Mouse (Mus musculus) spleen, adult 2 months (tissue): ENCODE results near the gene Pcf11. TPM values are rescaled to one million over a fixed set of nuclear protein-coding genes. Genes with fewer than 3 reads are reported as not detected.

Experiments
- DNase-seq, 2 experiments: peaks; one replicate each; pipeline versions ENCODE4 v3.0.0 to v3.0.0-alpha.2; 2012 to 2021; ENCODE audit warnings: low spot score in 2 of 2, low read depth in 1 of 2
- H3K27ac ChIP-seq: fragments of 200-500 bp; 2 replicates; pipeline ENCODE4 v1.5.1; 2012; ENCODE audit warnings: low read length, inconsistent platforms; ENCODE audit not compliant: insufficient read depth
- H3K27me3 ChIP-seq: fragments of 200-500 bp; 2 replicates; pipeline ENCODE4 v1.6.1; 2012; ENCODE audit warnings: mild to moderate bottlenecking, moderate library complexity, low read length, inconsistent platforms; ENCODE audit not compliant: control insufficient read depth, insufficient read depth
- H3K36me3 ChIP-seq: fragments of 200-500 bp; 2 replicates; pipeline ENCODE4 v1.6.1; 2012; ENCODE audit warnings: mild to moderate bottlenecking, low read length, inconsistent platforms; ENCODE audit not compliant: control insufficient read depth, insufficient read depth
- H3K4me1 ChIP-seq: fragments of 200-500 bp; 2 replicates; pipeline ENCODE4 v1.6.1; 2011; ENCODE audit warnings: inconsistent platforms; ENCODE audit not compliant: control insufficient read depth, insufficient read depth, insufficient read length
- H3K4me3 ChIP-seq: fragments of 200-500 bp; 2 replicates; pipeline ENCODE4 v1.5.1; 2011; ENCODE audit warnings: mild to moderate bottlenecking, inconsistent platforms; ENCODE audit not compliant: insufficient read depth, insufficient read length; ENCODE audit errors: extremely low read depth
- CTCF ChIP-seq: fragments of 200-500 bp; IDR thresholded peaks from 2 replicates; pipeline ENCODE4 v1.5.1; 2011; ENCODE audit warnings: mild to moderate bottlenecking, inconsistent platforms; ENCODE audit not compliant: insufficient read depth, insufficient read length, insufficient replicate concordance; ENCODE audit errors: extremely low read depth
- POLR2A ChIP-seq: fragments of 200-500 bp; IDR thresholded peaks from 2 replicates; pipeline ENCODE4 v1.6.1; 2011; ENCODE audit warnings: low read depth, low read length, inconsistent platforms
- WGBS: fragments of 180-500 bp; shearing (Covaris S2); methylation state at CpG from one replicate; pipeline ENCODE4 v1.1.7; 2018; 5-methylcytosine and 5-hydroxymethylcytosine counted together
- polyA plus RNA-seq: library from polyadenylated mRNA; depleted of rRNA; stranded (reverse); fragments of >200 nt; gene quantifications from 2 replicates; pipeline ENCODE4 v1.2.3, GENCODE M21; 2012; rRNA removed

Gene Pcf11
- polyA plus RNA-seq, 1 experiment: 18.0 TPM

- H3K27me3 ChIP-seq: no peaks in the 10 kb centered on the region
- no peaks in the 10 kb centered on the region for H3K4me1 ChIP-seq
- H3K4me3 ChIP-seq: no peak overlapping the region
- no peak for DNase-seq
- H3K27ac ChIP-seq: no peak overlapping the region
- TF ChIP-seq CTCF (no peak), POLR2A (no peak)
- 86% methylated on average over 7 of the region's 7 CpGs for WGBS
- H3K36me3 ChIP-seq: no peaks in the 10 kb centered on the region
Observed at GRCm38 (mm10) chr7:92604961-92605360, 64.8 kb downstream of the Pcf11 start.

Other genes with a start within 250 kb of the Pcf11 start
- 1.4 TPM in 2 replicates for gene Ccdc90b, start 108.8 kb downstream of the Pcf11 start, polyA plus RNA-seq
- 0.08 and 0.22 TPM in 2 replicates for gene Ankrd42, start 32.8 kb downstream of the Pcf11 start, polyA plus RNA-seq
- 3.9 and 4.2 TPM in 2 replicates for gene Rab30, start 71.7 kb upstream of the Pcf11 start, polyA plus RNA-seq
- 0.09 and 0.28 TPM in 2 replicates for gene Ddias, start 204.3 kb upstream of the Pcf11 start, polyA plus RNA-seq
- 26.8 and 30.3 TPM in 2 replicates for gene Prcp, start 204.5 kb upstream of the Pcf11 start, polyA plus RNA-seq